Mouse (Mus musculus) liver, postnatal 0 days (tissue): ENCODE measurements around the gene Slc39a3.

ENCODE experiments used
- CTCF ChIP-seq: sonication (generic); IDR thresholded peaks from 2 replicates; pipeline ENCODE4 v1.5.1; 2016; ENCODE audit warnings: antibody characterized with exemption, low read depth
- EP300 ChIP-seq: IDR thresholded peaks from 2 replicates; pipeline ENCODE4 v1.6.1; 2016; ENCODE audit warnings: antibody characterized with exemption, low read depth, mild to moderate bottlenecking

GRCm38 (mm10) chr10:81076356-81076755, 39.1 kb upstream of the Slc39a3 start:
- TF ChIP-seq CTCF (no peak), EP300 (no peak)
